Mouse (Mus musculus): ENCODE results near the gene Olfr391-ps.

Olfr391-ps gene

GRCm38 (mm10) chr11:73802952-73803351 lies at the start of gene Olfr391-ps:
Gene Olfr391-ps (minus strand): TSS chr11:73803052.
- DNase-seq, result no peak

- no peak for DNase-seq
These were observed 48.5 kb upstream of the Olfr391-ps start, which contains the start of gene Olfr393 for GRCm38 (mm10) chr11:73851354-73851753. Gene Olfr393 (minus strand): TSS chr11:73851454.

GRCm38 (mm10) chr11:73816949-73817348 lies 14.1 kb upstream of the Olfr391-ps start, which contains the start of gene Olfr392:
Gene Olfr392 (minus strand): TSS chr11:73817049.
- DNase-seq, result no peak

- no peak for DNase-seq
These were observed 20.2 kb downstream of the Olfr391-ps start, which contains the start of gene Olfr390 for GRCm38 (mm10) chr11:73782664-73783063. Gene Olfr390 (plus strand): TSS chr11:73782964.

GRCm38 (mm10) chr11:73780613-73781012 lies 22.2 kb downstream of the Olfr391-ps start, which contains the start of gene Olfr389:
Gene Olfr389 (minus strand): TSS chr11:73780713.
- DNase-seq, result no peak

GRCm38 (mm10) chr11:73759115-73759514 lies 43.7 kb downstream of the Olfr391-ps start:
- DNase-seq, result no peak

Measured in kidney, adult 9 months (tissue).